Mouse (Mus musculus): ENCODE measurements around the gene Ftl1.
"Not testable (repeated sequence)": the region's sequence is repeated elsewhere in the genome, so short reads cannot be mapped to it uniquely, and the experiment has no call there.

Ftl1 gene

GRCm38 (mm10) chr7:45459564-45460140, at the start of gene Ftl1:
Gene Ftl1 (minus strand): TSS chr7:45459884.
- in situ Hi-C loops (cut with MboI, MseI): not testable (repeated sequence)

GRCm38 (mm10) chr7:45509181-45509882, 49.6 kb upstream of the Ftl1 start:
- in situ Hi-C loops (cut with MboI, MseI): no loop called here

- in situ Hi-C loops (cut with MboI, MseI): no loop called here
Measured at GRCm38 (mm10) chr7:45508561-45508960, 48.9 kb upstream of the Ftl1 start.

- in situ Hi-C loops (cut with MboI, MseI): no loop called here
Measured at GRCm38 (mm10) chr7:45507583-45507982, 47.9 kb upstream of the Ftl1 start.

- in situ Hi-C loops (cut with MboI, MseI): no loop called here
Measured at GRCm38 (mm10) chr7:45498427-45498826, 38.7 kb upstream of the Ftl1 start.

- in situ Hi-C loops (cut with MboI, MseI): no loop called here
Measured at GRCm38 (mm10) chr7:45494548-45494947, 34.9 kb upstream of the Ftl1 start.

GRCm38 (mm10) chr7:45492951-45493350, 33.3 kb upstream of the Ftl1 start:
- in situ Hi-C loops (cut with MboI, MseI): no loop called here

GRCm38 (mm10) chr7:45492225-45492844, 32.7 kb upstream of the Ftl1 start:
- in situ Hi-C loops (cut with MboI, MseI): no loop called here

GRCm38 (mm10) chr7:45491264-45491663, 31.6 kb upstream of the Ftl1 start:
- in situ Hi-C loops (cut with MboI, MseI): no loop called here

- in situ Hi-C loops (cut with MboI, MseI): no loop called here
Measured at GRCm38 (mm10) chr7:45490822-45491221, 31.1 kb upstream of the Ftl1 start.

- in situ Hi-C loops (cut with MboI, MseI): no loop called here
Measured at GRCm38 (mm10) chr7:45489578-45489977, 29.9 kb upstream of the Ftl1 start.

- in situ Hi-C loops (cut with MboI, MseI): no loop called here
Measured at GRCm38 (mm10) chr7:45488293-45489204, 28.9 kb upstream of the Ftl1 start, which contains the start of gene Dhdh. Gene Dhdh (minus strand): TSS chr7:45488805.

- in situ Hi-C loops (cut with MboI, MseI): no loop called here
Measured at GRCm38 (mm10) chr7:45487861-45488292, 28.2 kb upstream of the Ftl1 start.

GRCm38 (mm10) chr7:45486761-45487415, 27.2 kb upstream of the Ftl1 start, which contains the start of gene Gm45808:
Gene Gm45808 (minus strand): TSS chr7:45486811.
- in situ Hi-C loops (cut with MboI, MseI): no loop called here

GRCm38 (mm10) chr7:45486158-45486557, 26.5 kb upstream of the Ftl1 start:
- in situ Hi-C loops (cut with MboI, MseI): no loop called here

GRCm38 (mm10) chr7:45484985-45485384, 25.3 kb upstream of the Ftl1 start:
- in situ Hi-C loops (cut with MboI, MseI): not testable (repeated sequence)

- in situ Hi-C loops (cut with MboI, MseI): no loop called here
Measured at GRCm38 (mm10) chr7:45482166-45482565, 22.5 kb upstream of the Ftl1 start.

GRCm38 (mm10) chr7:45481374-45481927, 21.8 kb upstream of the Ftl1 start, which contains the start of gene Tulp2:
Gene Tulp2 (plus strand): TSS chr7:45481877.
- in situ Hi-C loops (cut with MboI, MseI): no loop called here

- in situ Hi-C loops (cut with MboI, MseI): not testable (repeated sequence)
Measured at GRCm38 (mm10) chr7:45480310-45480709, 20.6 kb upstream of the Ftl1 start.

- in situ Hi-C loops (cut with MboI, MseI): no loop called here
Measured at GRCm38 (mm10) chr7:45478774-45479173, 19.1 kb upstream of the Ftl1 start.

- in situ Hi-C loops (cut with MboI, MseI): no loop called here
Measured at GRCm38 (mm10) chr7:45477003-45477402, 17.3 kb upstream of the Ftl1 start.
